Mouse (Mus musculus) frontal cortex, adult 2 months (tissue): ENCODE measurements around the gene Ube2g1. TPM values are rescaled to one million over a fixed set of nuclear protein-coding genes. Genes with fewer than 3 reads are reported as not detected.
"Not testable (repeated sequence)": the region's sequence is repeated elsewhere in the genome, so short reads cannot be mapped to it uniquely, and the experiment has no call there.

Experiments used
- DNase-seq, 2 experiments: peaks; one replicate each; pipeline ENCODE4 v3.0.0; 2022; ENCODE audit warnings: low spot score in 1 of 2; ENCODE audit errors: extremely low spot score in 1 of 2
- polyA plus RNA-seq: library from polyadenylated mRNA; depleted of rRNA; stranded (reverse); fragments of >200 nt; gene quantifications from 2 replicates; pipeline ENCODE4 v1.2.3, GENCODE M21; 2012

The Ube2g1 gene
- polyA plus RNA-seq, 1 experiment, result 39.7 TPM

- DNase-seq, result no peak
These were observed 11.9 kb upstream of the Ube2g1 start for GRCm38 (mm10) chr11:72595010-72595737.

GRCm38 (mm10) chr11:72597780-72598179, 9.3 kb upstream of the Ube2g1 start:
- DNase-seq, result no peak

- DNase-seq, result peak in 1 of 2 experiments; percentile 51
These were observed 487 bp downstream of the Ube2g1 start for GRCm38 (mm10) chr11:72607469-72608070.

GRCm38 (mm10) chr11:72608071-72608679, 1.1 kb downstream of the Ube2g1 start:
- peak; percentile 84 to 90 for DNase-seq

GRCm38 (mm10) chr11:72609242-72609641, 2.2 kb downstream of the Ube2g1 start:
- no peak for DNase-seq

GRCm38 (mm10) chr11:72614336-72614735, 7.3 kb downstream of the Ube2g1 start:
- DNase-seq, result not testable (repeated sequence)

- no peak for DNase-seq
These were observed 8.8 kb downstream of the Ube2g1 start for GRCm38 (mm10) chr11:72615931-72616330.

GRCm38 (mm10) chr11:72618476-72618875, 11.4 kb downstream of the Ube2g1 start:
- no peak for DNase-seq

- DNase-seq, result no peak
These were observed 35.6 kb downstream of the Ube2g1 start for GRCm38 (mm10) chr11:72642730-72643129.

- no peak for DNase-seq
These were observed 38.3 kb downstream of the Ube2g1 start for GRCm38 (mm10) chr11:72645386-72645785.

GRCm38 (mm10) chr11:72650347-72650746, 43.3 kb downstream of the Ube2g1 start:
- no peak for DNase-seq

GRCm38 (mm10) chr11:72659918-72660317, 52.8 kb downstream of the Ube2g1 start:
- no peak for DNase-seq

GRCm38 (mm10) chr11:72660359-72660758, 53.3 kb downstream of the Ube2g1 start:
- no peak for DNase-seq

GRCm38 (mm10) chr11:72664641-72665040, 57.6 kb downstream of the Ube2g1 start:
- DNase-seq, result no peak

GRCm38 (mm10) chr11:72670634-72671033, 63.6 kb downstream of the Ube2g1 start:
- no peak for DNase-seq

GRCm38 (mm10) chr11:72671294-72671988, 64.4 kb downstream of the Ube2g1 start:
- no peak for DNase-seq

- DNase-seq, result no peak
These were observed 65.4 kb downstream of the Ube2g1 start for GRCm38 (mm10) chr11:72672438-72672837.

- DNase-seq, result no peak
These were observed 68.2 kb downstream of the Ube2g1 start for GRCm38 (mm10) chr11:72675280-72675679.

GRCm38 (mm10) chr11:72680726-72681125, 73.6 kb downstream of the Ube2g1 start:
- no peak for DNase-seq

- DNase-seq, result no peak
These were observed 76.3 kb downstream of the Ube2g1 start for GRCm38 (mm10) chr11:72683402-72683801.

GRCm38 (mm10) chr11:72686697-72687096, 79.6 kb downstream of the Ube2g1 start:
- no peak for DNase-seq
